Mouse (Mus musculus): ENCODE results near the gene Slc4a1ap. TPM values are rescaled to one million over a fixed set of nuclear protein-coding genes. Genes with fewer than 3 reads are reported as not detected.

The Slc4a1ap gene
- total RNA-seq (2012; rRNA removed) (37.6 and 41.7 TPM in 2 replicates), polyA plus RNA-seq (2012; ENCODE audit: insufficient read depth in 1 of 2, insufficient read length in 2 of 2, low read depth in 1 of 2, low replicate concordance in 2 of 2, missing spikeins in 1 of 2) (100 to 1,000 TPM in 1 of 2 experiments, 10 to 100 TPM in 1; 41.6 to 523 TPM)

GRCm38 (mm10) chr5:31526354-31527116, at the start of gene Slc4a1ap:
Slc4a1ap (plus strand) TSS chr5:31526995.
- Histone ChIP-seq H3K27me3 (ENCODE audit: control insufficient read depth in 1 of 2, insufficient read depth in 2 of 2, low read length in 2 of 2) (no peaks in the 10 kb centered on the region), H3K4me3 (ENCODE audit: control insufficient read depth in 1 of 2, insufficient read depth in 1 of 2, low read depth in 2 of 2, low read length in 2 of 2) (peak within 1 kb of the TSS; percentile 81 to 96), H3K27ac (ENCODE audit: control insufficient read depth, low read depth, low read length) (peak within 1 kb of the TSS; percentile 88), H3K9me3 (replicated peaks; ENCODE audit: insufficient read depth, low read length) (no peaks in the 10 kb centered on the region), H3K79me2 (ENCODE audit: control insufficient read depth, insufficient read depth, low read length, poor library complexity) (peaks cover 13% of the 10 kb centered on the region), H3K36me3 (ENCODE audit: control insufficient read depth in 1 of 2, insufficient read depth in 2 of 2, low read length in 2 of 2) (peaks cover 8 to 19% of the 10 kb centered on the region in 2 experiments), H3K9ac (ENCODE audit: control insufficient read depth, low read depth, low read length, poor library complexity, severe bottlenecking) (peak within 1 kb of the TSS; percentile 84), H3K4me1 (ENCODE audit: control insufficient read depth in 1 of 2, insufficient read depth in 2 of 2, low read length in 2 of 2) (peaks cover 0 to 11% of the 10 kb centered on the region in 2 experiments; a peak in 3 of 4 replicates)
- DNase-seq (ENCODE audit: low read depth, low spot score), result peak; percentile 95
- TF ChIP-seq CTCF (IDR thresholded peaks at IDR 0.05 in 2 of 3, conservative IDR thresholded peaks at IDR 0.05 in 1 of 3; ENCODE audit: control insufficient read depth in 1 of 3, insufficient read depth in 1 of 3, low read depth in 2 of 3, low read length in 3 of 3, poor library complexity in 1 of 3, severe bottlenecking in 1 of 3) (no peak), USF1 (IDR thresholded peaks at IDR 0.05; ENCODE audit: low read depth, low read length) (no peak), CHD2 (IDR thresholded peaks at IDR 0.05; ENCODE audit: low read length) (peak; percentile 89), MEF2A (IDR thresholded peaks at IDR 0.05; ENCODE audit: extremely low read depth, insufficient replicate concordance, low read depth, low read length, poor library complexity, severe bottlenecking) (no peak), TAL1 (IDR thresholded peaks at IDR 0.05; ENCODE audit: low read length) (no peak), MAZ (IDR thresholded peaks at IDR 0.05; ENCODE audit: low read depth, low read length) (peak; percentile 5; the same call in 1 of the 2 replicates), ELF1 (IDR thresholded peaks at IDR 0.05; ENCODE audit: low read depth, low read length) (peak; percentile 74), POLR2A (IDR thresholded peaks at IDR 0.05; ENCODE audit: control insufficient read depth in 1 of 2, insufficient read depth in 1 of 2, low read depth in 1 of 2, low read length in 2 of 2, poor library complexity in 1 of 2) (peak; percentile 74 to 91), SMC3 (IDR thresholded peaks at IDR 0.05; ENCODE audit: low read depth, low read length) (no peak), GABPA (IDR thresholded peaks at IDR 0.05; ENCODE audit: low read depth, low read length) (no peak), NELFE (IDR thresholded peaks at IDR 0.05; ENCODE audit: low read depth, low read length) (peak; percentile 77), ZMIZ1 (IDR thresholded peaks at IDR 0.05; ENCODE audit: low read depth, low read length) (no peak), ZC3H11A (IDR thresholded peaks at IDR 0.05; ENCODE audit: low read depth, low read length) (no peak), POLR2AphosphoS2 (IDR thresholded peaks at IDR 0.05; ENCODE audit: low read length) (peak; percentile 70; the same call in 1 of the 2 replicates), E2F4 (IDR thresholded peaks at IDR 0.05; ENCODE audit: borderline replicate concordance, low read depth, low read length) (no peak), EP300 (IDR thresholded peaks at IDR 0.05; ENCODE audit: low read depth in 1 of 2, low read length in 2 of 2) (no peak), HCFC1 (IDR thresholded peaks at IDR 0.05; ENCODE audit: low read depth, low read length) (peak; percentile 92), CHD1 (IDR thresholded peaks at IDR 0.05; ENCODE audit: low read depth, low read length) (0 out of 2 replicates have a peak, but pooled peaks have one; percentile 46), ZKSCAN1 (IDR thresholded peaks at IDR 0.05; ENCODE audit: low read depth, low read length) (no peak), POLR2AphosphoS5 (IDR thresholded peaks at IDR 0.05; ENCODE audit: borderline replicate concordance, low read depth, low read length) (no peak), NRF1 (IDR thresholded peaks at IDR 0.05; ENCODE audit: insufficient read depth, low read depth, low read length, poor library complexity, severe bottlenecking) (no peak), MAX (IDR thresholded peaks at IDR 0.05; ENCODE audit: low read length) (no peak), GATA1 (IDR thresholded peaks at IDR 0.05; ENCODE audit: low read depth, low read length) (0 out of 2 replicates have a peak, but pooled peaks have one; percentile 23), UBTF (IDR thresholded peaks at IDR 0.05; ENCODE audit: borderline replicate concordance, insufficient read depth, low read depth, low read length) (0 out of 2 replicates have a peak, but pooled peaks have one; percentile 56), KAT2A (conservative IDR thresholded peaks at IDR 0.05; ENCODE audit: low read depth, low read length) (peak; percentile 88), JUND (IDR thresholded peaks at IDR 0.05; ENCODE audit: low read depth, low read length) (peak; percentile 54; the same call in 1 of the 2 replicates), RAD21 (IDR thresholded peaks at IDR 0.05; ENCODE audit: low read depth, low read length) (no peak), ZNF384 (IDR thresholded peaks at IDR 0.05; ENCODE audit: low read depth, low read length) (no peak), ETS1 (IDR thresholded peaks at IDR 0.05; ENCODE audit: low read depth, low read length) (no peak), TBP (IDR thresholded peaks at IDR 0.05; ENCODE audit: low read depth, low read length) (peak; percentile 91), BHLHE40 (IDR thresholded peaks at IDR 0.05; ENCODE audit: borderline replicate concordance, low read depth, low read length) (no peak), MXI1 (IDR thresholded peaks at IDR 0.05; ENCODE audit: low read depth, low read length) (peak; percentile 73), MAFK (IDR thresholded peaks at IDR 0.05; ENCODE audit: borderline replicate concordance, low read depth, low read length) (no peak), TCF12 (IDR thresholded peaks at IDR 0.05; ENCODE audit: low read depth, low read length) (peak; percentile 50; the same call in 1 of the 2 replicates), SIN3A (IDR thresholded peaks at IDR 0.05; ENCODE audit: low read length) (peak; percentile 80)
